Mouse (Mus musculus): ENCODE measurements around the gene Plb1. TPM values are rescaled to one million over a fixed set of nuclear protein-coding genes. Genes with fewer than 3 reads are reported as not detected.
A peak's percentile ranks its signal among the peaks of the same experiment; 100 is the strongest.

The Plb1 gene
- polyA plus RNA-seq, 1 experiment from 2014 or later: not detected

- ATAC-seq: peak; percentile 60
- Histone ChIP-seq H3K4me2 (no peak overlapping the region), H3K4me1 (0 out of 2 replicates have a peak, but pooled peaks cover 10% of the 10 kb centered on the region), H3K27me3 (replicated peaks) (no peaks in the 10 kb centered on the region), H3K27ac (no peak overlapping the region), H3K36me3 (no peaks in the 10 kb centered on the region), H3K9me3 (replicated peaks) (no peaks in the 10 kb centered on the region), H3K9ac (no peak overlapping the region), H3K4me3 (no peak overlapping the region)
- 60% methylated on average over 4 of the region's 4 CpGs for WGBS (ENCODE audit: insufficient replicate concordance)
Observed at GRCm38 (mm10) chr5:32262534-32262933, 30.0 kb downstream of the Plb1 start.

DNA sequence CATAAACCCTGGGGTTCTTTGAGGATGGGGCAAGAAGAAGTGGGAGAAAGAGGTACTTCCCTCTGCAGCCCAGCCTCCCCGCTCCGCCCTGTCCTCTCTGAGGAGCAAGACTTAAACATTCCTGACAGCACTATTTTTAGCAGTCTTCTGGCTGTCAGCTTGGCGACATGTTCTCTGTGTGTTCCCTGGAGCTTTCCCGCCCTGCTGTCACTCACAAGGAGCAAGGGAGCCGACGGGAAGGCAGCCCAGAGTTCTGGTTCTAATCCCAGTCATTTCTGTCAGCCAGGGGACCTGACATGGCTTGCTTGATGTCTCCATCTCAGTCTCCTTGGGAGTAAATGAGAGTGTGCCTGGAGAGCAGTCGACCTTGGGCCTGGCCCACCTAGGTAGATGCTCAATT, 40.0 kb downstream of the Plb1 start:
- H3K27ac ChIP-seq: no peak overlapping the region
- 46% methylated on average over 7 of the region's 7 CpGs for WGBS (ENCODE audit: insufficient replicate concordance)
- H3K4me3 ChIP-seq: no peak overlapping the region

GRCm38 (mm10) chr5:32278000-32278694, 45.6 kb downstream of the Plb1 start:
- ATAC-seq: no peak
- Histone ChIP-seq H3K4me2 (no peak overlapping the region), H3K4me3 (no peak overlapping the region), H3K4me1 (no peaks in the 10 kb centered on the region), H3K27ac (no peak overlapping the region), H3K36me3 (no peaks in the 10 kb centered on the region), H3K27me3 (replicated peaks) (peaks cover 4% of the 10 kb centered on the region; the same call in 1 of the 2 replicates), H3K9me3 (replicated peaks) (no peaks in the 10 kb centered on the region), H3K9ac (no peak overlapping the region)
- 49% methylated on average over 5 of the region's 5 CpGs for WGBS (ENCODE audit: insufficient replicate concordance)

More for the DNA sequence above, 40.0 kb downstream of the Plb1 start:
- Histone ChIP-seq H3K4me2 (no peak overlapping the region), H3K36me3 (no peaks in the 10 kb centered on the region), H3K27me3 (replicated peaks) (no peaks in the 10 kb centered on the region; the same call in 1 of the 2 replicates), H3K4me1 (no peaks in the 10 kb centered on the region), H3K9me3 (replicated peaks) (no peaks in the 10 kb centered on the region), H3K9ac (no peak overlapping the region)
- no peak for ATAC-seq

DNA sequence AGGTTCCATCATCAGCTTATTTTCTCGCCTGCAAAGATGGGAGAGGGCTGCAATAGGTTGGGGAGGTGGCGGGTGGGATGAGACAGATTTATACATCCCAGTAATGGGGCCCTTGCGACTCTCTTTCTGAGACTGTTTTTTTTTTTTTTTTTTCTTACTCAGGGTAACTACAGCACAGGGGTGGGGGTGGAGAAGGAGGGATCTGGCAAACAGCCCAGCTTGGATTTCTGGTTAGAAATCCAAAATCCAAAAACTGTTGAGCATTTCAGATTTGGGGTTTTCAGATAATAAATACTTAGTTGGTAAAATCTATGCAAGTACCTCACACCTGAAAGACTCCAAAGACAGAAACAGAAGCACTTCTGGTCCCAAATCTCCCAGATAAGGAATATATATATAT, 47.6 kb downstream of the Plb1 start:
- H3K27ac ChIP-seq: no peak overlapping the region
- H3K36me3 ChIP-seq: no peaks in the 10 kb centered on the region
- H3K4me1 ChIP-seq: no peaks in the 10 kb centered on the region
- peaks cover 7% of the 10 kb centered on the region; the same call in 1 of the 2 replicates for H3K27me3 ChIP-seq (replicated peaks)
- no peaks in the 10 kb centered on the region for H3K9me3 ChIP-seq (replicated peaks)
- H3K9ac ChIP-seq: no peak overlapping the region
- 62% methylated on average over 3 of the region's 3 CpGs for WGBS (ENCODE audit: insufficient replicate concordance)
- no peak overlapping the region for H3K4me3 ChIP-seq
- ATAC-seq: no peak
- H3K4me2 ChIP-seq: no peak overlapping the region

DNA sequence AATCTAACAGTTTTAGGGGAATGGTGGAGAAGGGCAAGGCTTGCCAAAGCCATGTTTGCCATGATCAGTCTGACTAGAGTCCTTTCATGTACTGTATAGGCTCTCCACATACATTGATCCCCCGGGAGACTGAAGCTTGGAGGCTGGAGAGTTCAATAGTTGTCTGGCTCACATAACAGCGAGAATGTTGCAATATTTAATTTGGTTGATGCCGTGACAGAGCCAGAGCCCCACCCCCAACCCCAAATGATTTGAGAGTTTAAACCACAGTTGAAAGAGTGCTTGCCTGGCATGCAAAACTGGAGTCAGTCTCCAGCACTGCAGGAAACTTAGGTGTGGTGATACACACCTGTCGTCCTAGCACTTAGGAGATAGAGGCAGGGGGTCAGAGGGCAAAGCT, 49.8 kb downstream of the Plb1 start:
- no peaks in the 10 kb centered on the region for H3K36me3 ChIP-seq
- no peaks in the 10 kb centered on the region for H3K4me1 ChIP-seq
- no peak overlapping the region for H3K4me2 ChIP-seq
- H3K4me3 ChIP-seq: no peak overlapping the region
- no peak overlapping the region for H3K27ac ChIP-seq
- ATAC-seq: no peak
- WGBS (ENCODE audit: insufficient replicate concordance): 55% methylated on average over 4 of the region's 4 CpGs
- no peak overlapping the region for H3K9ac ChIP-seq
- no peaks in the 10 kb centered on the region for H3K9me3 ChIP-seq (replicated peaks)
- H3K27me3 ChIP-seq (replicated peaks): peaks cover 7% of the 10 kb centered on the region; the same call in 1 of the 2 replicates

GRCm38 (mm10) chr5:32283457-32283856, 50.9 kb downstream of the Plb1 start:
- no peak for ATAC-seq
- Histone ChIP-seq H3K27me3 (replicated peaks) (peaks cover 7% of the 10 kb centered on the region; the same call in 1 of the 2 replicates), H3K27ac (no peak overlapping the region), H3K9me3 (replicated peaks) (no peaks in the 10 kb centered on the region), H3K9ac (no peak overlapping the region), H3K4me1 (no peaks in the 10 kb centered on the region), H3K4me3 (no peak overlapping the region), H3K36me3 (no peaks in the 10 kb centered on the region), H3K4me2 (no peak overlapping the region)
- WGBS (ENCODE audit: insufficient replicate concordance): 71% methylated on average over 2 of the region's 2 CpGs

GRCm38 (mm10) chr5:32286315-32286714, 53.8 kb downstream of the Plb1 start:
- no peak overlapping the region for H3K4me2 ChIP-seq

GRCm38 (mm10) chr5:32288021-32288420, 55.5 kb downstream of the Plb1 start:
- H3K36me3 ChIP-seq: no peaks in the 10 kb centered on the region
- no peak overlapping the region for H3K4me3 ChIP-seq
- H3K9me3 ChIP-seq (replicated peaks): no peaks in the 10 kb centered on the region
- peaks cover 4% of the 10 kb centered on the region; the same call in 1 of the 2 replicates for H3K27me3 ChIP-seq (replicated peaks)
- ATAC-seq: no peak
- no peaks in the 10 kb centered on the region for H3K4me1 ChIP-seq
- H3K9ac ChIP-seq: no peak overlapping the region
- H3K27ac ChIP-seq: no peak overlapping the region
- no peak overlapping the region for H3K4me2 ChIP-seq

More at GRCm38 (mm10) chr5:32286315-32286714, 53.8 kb downstream of the Plb1 start:
- Histone ChIP-seq H3K9me3 (replicated peaks) (no peaks in the 10 kb centered on the region), H3K9ac (no peak overlapping the region), H3K27me3 (replicated peaks) (peaks cover 4% of the 10 kb centered on the region), H3K27ac (no peak overlapping the region), H3K36me3 (no peaks in the 10 kb centered on the region), H3K4me1 (no peaks in the 10 kb centered on the region), H3K4me3 (no peak overlapping the region)
- 43% methylated on average over 4 of the region's 4 CpGs for WGBS (ENCODE audit: insufficient replicate concordance)
- ATAC-seq: no peak

GRCm38 (mm10) chr5:32291316-32291715, 58.8 kb downstream of the Plb1 start:
- ATAC-seq: no peak
- 44% methylated on average over 2 of the region's 2 CpGs for WGBS (ENCODE audit: insufficient replicate concordance)
- H3K27me3 ChIP-seq (replicated peaks): no peaks in the 10 kb centered on the region; the same call in 1 of the 2 replicates

DNA sequence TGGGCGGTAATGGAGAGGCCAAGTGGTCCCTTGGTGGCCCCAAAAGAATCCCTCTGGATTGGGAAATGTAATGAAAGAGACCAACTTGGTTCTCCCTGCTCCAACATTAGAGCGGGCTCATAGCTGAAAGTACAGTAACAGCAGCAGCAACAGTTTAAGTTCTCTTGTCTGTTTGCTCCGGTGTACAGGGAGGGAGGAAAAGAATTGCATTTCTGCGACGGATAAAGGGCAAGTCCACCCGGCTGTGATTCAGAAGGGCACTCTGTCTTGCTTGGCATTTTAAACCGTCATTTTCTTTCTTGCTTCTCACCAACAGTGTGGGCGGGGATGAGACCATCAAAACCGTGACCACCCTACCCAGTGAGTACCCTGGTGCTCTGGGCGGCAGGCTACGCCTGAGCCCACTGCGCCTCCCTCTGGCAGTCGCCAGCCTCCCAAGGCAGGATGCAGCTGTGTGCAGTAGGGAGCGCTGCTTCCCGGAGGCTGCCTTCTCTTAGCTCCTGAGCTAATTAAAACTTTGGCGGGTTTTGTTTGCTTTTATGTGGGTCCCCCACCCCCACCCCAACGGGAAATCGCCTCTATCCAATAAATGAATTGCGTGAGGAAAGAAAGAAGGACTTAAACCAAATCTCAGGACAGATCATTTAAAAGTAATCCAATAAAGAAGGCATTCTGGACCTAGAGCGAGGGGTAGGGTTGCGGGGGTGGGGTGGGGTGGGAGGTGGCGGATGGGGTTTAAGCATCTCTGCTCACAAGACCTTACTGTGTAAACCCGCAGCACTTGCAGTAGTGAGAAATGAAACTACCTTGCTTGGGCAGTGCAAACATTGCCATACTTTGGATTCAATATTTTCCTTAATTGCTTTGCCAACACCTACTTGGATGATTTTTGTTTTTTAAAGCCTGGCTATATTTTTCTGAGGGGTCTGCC, 70.7 kb downstream of the Plb1 start:
- no peaks in the 10 kb centered on the region for H3K4me1 ChIP-seq
- no peak overlapping the region for H3K27ac ChIP-seq
- H3K36me3 ChIP-seq: no peaks in the 10 kb centered on the region
- no peak overlapping the region for H3K9ac ChIP-seq
- H3K9me3 ChIP-seq (replicated peaks): no peaks in the 10 kb centered on the region
- peak overlapping the region; percentile 43 for H3K4me2 ChIP-seq
- no peak for ATAC-seq
- WGBS (ENCODE audit: insufficient replicate concordance): 13% methylated on average over 23 of the region's 23 CpGs
- H3K27me3 ChIP-seq (replicated peaks): peaks cover 16% of the 10 kb centered on the region; the same call in 1 of the 2 replicates
- no peak overlapping the region for H3K4me3 ChIP-seq

More at GRCm38 (mm10) chr5:32291316-32291715, 58.8 kb downstream of the Plb1 start:
- H3K9me3 ChIP-seq (replicated peaks): no peaks in the 10 kb centered on the region
- H3K4me2 ChIP-seq: no peak overlapping the region
- no peak overlapping the region for H3K4me3 ChIP-seq
- no peaks in the 10 kb centered on the region for H3K36me3 ChIP-seq
- H3K4me1 ChIP-seq: no peaks in the 10 kb centered on the region
- no peak overlapping the region for H3K27ac ChIP-seq
- H3K9ac ChIP-seq: no peak overlapping the region

GRCm38 (mm10) chr5:32307106-32307505, 74.6 kb downstream of the Plb1 start:
- Histone ChIP-seq H3K36me3 (no peaks in the 10 kb centered on the region), H3K4me1 (peaks cover 6% of the 10 kb centered on the region; the same call in 1 of the 2 replicates), H3K9ac (no peak overlapping the region), H3K9me3 (replicated peaks) (no peaks in the 10 kb centered on the region), H3K4me2 (no peak overlapping the region), H3K27ac (no peak overlapping the region), H3K27me3 (replicated peaks) (peaks cover 16% of the 10 kb centered on the region; the same call in 1 of the 2 replicates), H3K4me3 (no peak overlapping the region)
- 41% methylated on average over 2 of the region's 2 CpGs for WGBS (ENCODE audit: insufficient replicate concordance)
- no peak for ATAC-seq

DNA sequence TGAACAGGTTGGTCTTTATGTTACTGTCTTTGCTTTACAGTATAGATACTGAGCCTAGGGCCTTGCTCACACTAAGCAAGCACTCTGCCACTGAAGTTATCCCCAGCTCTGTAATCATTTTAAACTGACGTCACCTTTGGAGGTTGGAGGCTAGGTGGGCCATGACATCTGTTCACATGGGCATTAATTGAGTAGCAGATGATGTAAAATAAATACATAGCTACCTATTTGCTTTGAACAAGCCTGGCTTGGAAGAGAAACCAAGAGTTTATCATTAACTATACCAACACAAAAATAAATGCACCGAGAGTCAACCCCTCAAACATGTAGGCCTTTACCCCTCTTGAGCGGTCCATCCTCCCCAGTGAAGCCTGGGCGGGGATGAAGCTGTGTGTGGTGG, 76.1 kb downstream of the Plb1 start:
- 62% methylated on average over 4 of the region's 4 CpGs for WGBS (ENCODE audit: insufficient replicate concordance)
- no peak overlapping the region for H3K9ac ChIP-seq
- H3K4me1 ChIP-seq: peaks cover 6% of the 10 kb centered on the region; the same call in 1 of the 2 replicates
- ATAC-seq: no peak
- no peaks in the 10 kb centered on the region for H3K9me3 ChIP-seq (replicated peaks)
- H3K4me3 ChIP-seq: no peak overlapping the region
- H3K27me3 ChIP-seq (replicated peaks): peaks cover 4% of the 10 kb centered on the region; the same call in 1 of the 2 replicates
- H3K36me3 ChIP-seq: no peaks in the 10 kb centered on the region
- H3K4me2 ChIP-seq: no peak overlapping the region
- H3K27ac ChIP-seq: no peak overlapping the region
